Mouse (Mus musculus) megakaryocyte-erythroid progenitor cell, adult 5 weeks (primary cell): ENCODE measurements around the gene Vwc2l. TPM values are rescaled to one million over a fixed set of nuclear protein-coding genes. Genes with fewer than 3 reads are reported as not detected.

Source experiments
- polyA plus RNA-seq: library from polyadenylated mRNA; stranded (reverse); fragments of >175 nt; gene quantifications from 2 replicates; pipeline ENCODE4 v1.2.3, GENCODE M21; 2012

Gene Vwc2l
- polyA plus RNA-seq: not detected in 2 replicates

DNA sequence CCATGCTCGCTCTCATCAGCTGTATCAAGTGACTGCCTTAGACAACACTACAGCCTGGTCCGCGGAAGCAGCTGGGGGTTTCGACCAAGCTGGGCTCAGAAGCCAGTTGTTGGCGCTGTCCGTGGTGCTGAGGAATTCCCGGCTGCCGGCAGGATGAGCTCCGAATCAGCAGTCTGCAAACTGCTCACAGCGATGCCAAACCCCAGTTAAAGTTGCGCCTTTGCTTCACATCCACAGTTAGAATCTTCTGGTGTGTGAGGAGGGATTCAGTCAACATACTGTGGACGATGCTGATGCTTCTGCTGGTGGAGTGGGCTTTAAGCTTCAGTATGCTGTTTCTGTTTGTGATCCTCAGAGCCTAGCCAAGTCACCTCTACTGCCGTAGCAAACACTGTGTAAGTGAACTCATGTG lies at the start of gene Vwc2l:
Vwc2l (plus strand) TSS at position 61 of the 412 bp plus-strand sequence.

